Mouse (Mus musculus) MEL (cell line): ENCODE measurements around the gene Rab11fip4. TPM values are rescaled to one million over a fixed set of nuclear protein-coding genes. Genes with fewer than 3 reads are reported as not detected.

Experiments used
- DNase-seq: peaks from one replicate; pipeline ENCODE4 v3.0.0; 2011; ENCODE audit warnings: low read depth, low spot score
- H3K27ac ChIP-seq: 2 replicates; pipeline ENCODE4 v1.5.1; 2012; ENCODE audit warnings: low read depth, mild to moderate bottlenecking, control low read depth, low read length, moderate library complexity; ENCODE audit not compliant: control insufficient read depth
- H3K27me3 ChIP-seq, 2 experiments: fragments of 150-350 bp in 1 of 2; sonication (generic) in 1 of 2; 2 replicates each; pipeline ENCODE4 v1.6.1; 2012; ENCODE audit warnings: low read length in 2 of 2, mild to moderate bottlenecking in 2 of 2, improper control_type of control experiment in 1 of 2, moderate library complexity in 1 of 2; ENCODE audit not compliant: insufficient read depth in 2 of 2, control insufficient read depth in 1 of 2
- H3K36me3 ChIP-seq, 2 experiments: 2 replicates each; pipeline ENCODE4 v1.6.1; 2012 to 2014; ENCODE audit warnings: low read length in 2 of 2, improper control_type of control experiment in 1 of 2, inconsistent platforms in 1 of 2, mild to moderate bottlenecking in 1 of 2; ENCODE audit not compliant: insufficient read depth in 2 of 2, control insufficient read depth in 1 of 2
- H3K4me1 ChIP-seq, 2 experiments: fragments of 150-350 bp in 1 of 2; sonication (generic) in 1 of 2; 2 replicates each; pipeline ENCODE4 v1.6.1; 2012; ENCODE audit warnings: low read length in 2 of 2, improper control_type of control experiment in 1 of 2, mild to moderate bottlenecking in 1 of 2; ENCODE audit not compliant: insufficient read depth in 2 of 2, control insufficient read depth in 1 of 2
- H3K4me3 ChIP-seq, 2 experiments: fragments of 150-350 bp in 1 of 2; sonication (generic) in 1 of 2; 2 replicates each; pipeline ENCODE4 v1.5.1; 2012; ENCODE audit warnings: low read depth in 2 of 2, low read length in 2 of 2, mild to moderate bottlenecking in 2 of 2, moderate library complexity in 2 of 2, control low read depth in 1 of 2, improper control_type of control experiment in 1 of 2; ENCODE audit not compliant: control insufficient read depth in 1 of 2, insufficient read depth in 1 of 2
- H3K79me2 ChIP-seq: 2 replicates; pipeline ENCODE4 v1.6.1; 2012; ENCODE audit warnings: mild to moderate bottlenecking, low read length, moderate library complexity; ENCODE audit not compliant: control insufficient read depth, poor library complexity, insufficient read depth
- H3K9ac ChIP-seq: 2 replicates; pipeline ENCODE4 v1.6.1; 2012; ENCODE audit warnings: low read depth, mild to moderate bottlenecking, control low read depth, low read length, moderate library complexity; ENCODE audit not compliant: control insufficient read depth, poor library complexity, severe bottlenecking
- H3K9me3 ChIP-seq: fragments of 150-350 bp; sonication (generic); replicated peaks from 2 replicates; pipeline ENCODE4 v1.6.1; 2012; ENCODE audit warnings: mild to moderate bottlenecking, low read length, improper control_type of control experiment, moderate library complexity; ENCODE audit not compliant: insufficient read depth
- EP300 ChIP-seq, 2 experiments: IDR thresholded peaks; 2 replicates each; pipeline ENCODE4 v1.6.1; 2011; ENCODE audit warnings: improper control_type of control experiment in 2 of 2, low read length in 2 of 2, low read depth in 1 of 2, mild to moderate bottlenecking in 1 of 2
- GABPA ChIP-seq: IDR thresholded peaks from 2 replicates; pipeline ENCODE4 v1.6.1; 2012; ENCODE audit warnings: low read depth, mild to moderate bottlenecking, inconsistent platforms, low read length, improper control_type of control experiment, moderate library complexity
- GATA1 ChIP-seq: IDR thresholded peaks from 2 replicates; pipeline ENCODE4 v1.6.1; 2011; ENCODE audit warnings: low read depth, low read length, improper control_type of control experiment
- HCFC1 ChIP-seq: IDR thresholded peaks from 2 replicates; pipeline ENCODE4 v1.6.1; 2012; ENCODE audit warnings: low read depth, mild to moderate bottlenecking, inconsistent platforms, low read length, improper control_type of control experiment, moderate library complexity
- KAT2A ChIP-seq: conservative IDR thresholded peaks from 2 replicates; pipeline ENCODE4 v1.6.1; 2012; ENCODE audit warnings: low read depth, low read length, improper control_type of control experiment, inconsistent platforms
- MAX ChIP-seq: IDR thresholded peaks from 2 replicates; pipeline ENCODE4 v1.6.1; 2011; ENCODE audit warnings: low read length, improper control_type of control experiment
- MEF2A ChIP-seq: IDR thresholded peaks from 2 replicates; pipeline ENCODE4 v1.6.1; 2014; ENCODE audit warnings: low read depth, mild to moderate bottlenecking, inconsistent platforms, low read length, improper control_type of control experiment; ENCODE audit not compliant: poor library complexity, insufficient replicate concordance, severe bottlenecking; ENCODE audit errors: extremely low read depth
- MXI1 ChIP-seq: IDR thresholded peaks from 2 replicates; pipeline ENCODE4 v1.6.1; 2011; ENCODE audit warnings: mild to moderate bottlenecking, low read depth, low read length, improper control_type of control experiment
- MYB ChIP-seq: IDR thresholded peaks from 2 replicates; pipeline ENCODE4 v1.6.1; 2011; ENCODE audit warnings: mild to moderate bottlenecking, low read depth, low read length, improper control_type of control experiment
- MYC ChIP-seq: IDR thresholded peaks from 2 replicates; pipeline ENCODE4 v1.6.1; 2011; ENCODE audit warnings: low read depth, mild to moderate bottlenecking, low read length, improper control_type of control experiment, moderate library complexity
- NRF1 ChIP-seq: IDR thresholded peaks from 2 replicates; pipeline ENCODE4 v1.6.1; 2014; ENCODE audit warnings: low read depth, mild to moderate bottlenecking, inconsistent platforms, low read length, improper control_type of control experiment, moderate library complexity; ENCODE audit not compliant: poor library complexity, insufficient read depth, severe bottlenecking
- POLR2A ChIP-seq, 2 experiments: IDR thresholded peaks; 2 replicates each; pipeline ENCODE4 v1.6.1; 2011 to 2012; ENCODE audit warnings: low read length in 2 of 2, mild to moderate bottlenecking in 2 of 2, control low read depth in 1 of 2, improper control_type of control experiment in 1 of 2, low read depth in 1 of 2, moderate library complexity in 1 of 2; ENCODE audit not compliant: control insufficient read depth in 1 of 2, insufficient read depth in 1 of 2, poor library complexity in 1 of 2
- RAD21 ChIP-seq: IDR thresholded peaks from 2 replicates; pipeline ENCODE4 v1.6.1; 2011; ENCODE audit warnings: mild to moderate bottlenecking, low read depth, low read length, improper control_type of control experiment
- SIN3A ChIP-seq: IDR thresholded peaks from 2 replicates; pipeline ENCODE4 v1.6.1; 2012; ENCODE audit warnings: low read length, improper control_type of control experiment, inconsistent platforms
- SMC3 ChIP-seq: IDR thresholded peaks from 2 replicates; pipeline ENCODE4 v1.6.1; 2011; ENCODE audit warnings: low read depth, low read length, improper control_type of control experiment
- TAL1 ChIP-seq: IDR thresholded peaks from 2 replicates; pipeline ENCODE4 v1.6.1; 2012; ENCODE audit warnings: mild to moderate bottlenecking, inconsistent platforms, low read length, moderate library complexity, mixed read lengths
- TCF12 ChIP-seq: IDR thresholded peaks from 2 replicates; pipeline ENCODE4 v1.6.1; 2014; ENCODE audit warnings: low read depth, mild to moderate bottlenecking, inconsistent platforms, low read length, improper control_type of control experiment, moderate library complexity
- USF1 ChIP-seq: IDR thresholded peaks from 2 replicates; pipeline ENCODE4 v1.6.1; 2014; ENCODE audit warnings: low read depth, mild to moderate bottlenecking, inconsistent platforms, low read length, improper control_type of control experiment, moderate library complexity
- USF2 ChIP-seq, 2 experiments: IDR thresholded peaks; 2 replicates each; pipeline ENCODE4 v1.6.1; 2011 to 2012; ENCODE audit warnings: improper control_type of control experiment in 2 of 2, low read length in 2 of 2, borderline replicate concordance in 1 of 2, inconsistent platforms in 1 of 2, low read depth in 1 of 2, mild to moderate bottlenecking in 1 of 2; ENCODE audit not compliant: insufficient read depth in 1 of 2
- ZC3H11A ChIP-seq: IDR thresholded peaks from 2 replicates; pipeline ENCODE4 v1.6.1; 2012; ENCODE audit warnings: low read depth, mild to moderate bottlenecking, inconsistent platforms, low read length, improper control_type of control experiment
- ZKSCAN1 ChIP-seq: IDR thresholded peaks from 2 replicates; pipeline ENCODE4 v1.6.1; 2012; ENCODE audit warnings: low read depth, mild to moderate bottlenecking, inconsistent platforms, low read length, improper control_type of control experiment, moderate library complexity
- ZNF384 ChIP-seq: IDR thresholded peaks from 2 replicates; pipeline ENCODE4 v1.6.1; 2012; ENCODE audit warnings: low read depth, mild to moderate bottlenecking, inconsistent platforms, low read length, improper control_type of control experiment
- polyA plus RNA-seq, 2 experiments: library from polyadenylated mRNA; stranded (reverse) in 1 of 2; unstranded in 1 of 2; fragments of >175 nt in 1 of 2; fragments of >200 nt in 1 of 2; gene quantifications; 2 replicates each; pipeline versions ENCODE4 v1.2.1 to v1.2.4; 2012; ENCODE audit warnings: low replicate concordance in 2 of 2, low read depth in 1 of 2; ENCODE audit not compliant: insufficient read length in 2 of 2, insufficient read depth in 1 of 2, missing spikeins in 1 of 2
- total RNA-seq: library from RNA; depleted of rRNA; stranded (reverse); fragments of 300-350 nt; gene quantifications from 2 replicates; pipeline ENCODE4 v1.2.3, GENCODE M21; 2012

The Rab11fip4 gene
- total and polyA plus RNA-seq, 3 experiments = under 0.01 to 0.03 TPM; not detected in 1

DNA sequence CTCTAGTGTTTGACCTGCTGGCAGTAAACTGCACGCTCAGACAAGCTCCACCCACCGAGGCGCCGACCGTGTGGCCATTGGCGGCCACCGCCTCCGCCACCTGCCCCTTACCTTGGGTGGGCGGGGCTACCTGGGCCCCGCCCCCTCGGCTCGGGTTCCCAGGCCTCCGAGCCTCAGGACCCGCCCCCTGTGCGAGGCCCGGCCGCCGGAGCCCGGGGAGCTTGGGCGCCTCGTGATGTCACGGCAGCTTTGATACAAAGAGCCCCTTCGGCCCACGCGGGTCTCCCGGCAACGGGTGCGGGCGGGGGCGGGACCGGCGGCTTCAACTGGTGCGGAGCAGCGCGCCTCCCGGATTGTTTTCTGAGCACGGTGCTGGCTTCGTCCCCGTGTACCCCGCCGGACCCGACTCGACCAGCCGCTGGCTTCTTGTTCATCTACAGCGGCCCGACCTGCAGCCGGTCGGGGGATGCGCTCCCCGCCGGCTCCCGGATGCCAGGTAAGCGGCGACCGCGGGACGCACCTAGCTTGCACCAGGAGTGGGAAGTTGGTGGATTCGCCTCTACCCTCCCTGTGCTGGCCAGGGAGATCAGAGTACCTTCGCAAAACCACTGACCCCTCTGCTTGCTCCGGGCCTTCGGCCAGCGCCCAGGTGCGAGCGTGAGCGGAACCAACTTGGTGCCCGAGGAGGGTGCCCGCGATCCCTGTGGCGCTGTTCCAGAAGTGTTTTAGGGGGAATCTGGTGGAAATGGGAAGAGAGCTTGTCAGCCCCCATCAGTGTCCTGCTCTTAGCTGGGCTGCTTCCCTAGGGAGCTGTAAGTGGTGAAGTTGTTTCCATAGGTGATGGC lies 69.6 kb downstream of the Rab11fip4 start:
- no peaks in the 10 kb centered on the region for H3K36me3 ChIP-seq
- TF ChIP-seq MEF2A (no peak), HCFC1 (no peak), EP300 (IDR thresholded peaks at IDR 0.05; ENCODE audit: low read depth in 1 of 2, low read length in 2 of 2) (no peak), KAT2A (no peak), POLR2A (IDR thresholded peaks at IDR 0.05; ENCODE audit: control insufficient read depth in 1 of 2, insufficient read depth in 1 of 2, low read depth in 1 of 2, low read length in 2 of 2, poor library complexity in 1 of 2) (no peak), MYB (no peak), ZKSCAN1 (no peak), TAL1 (no peak), USF1 (no peak), MAX (no peak), SIN3A (no peak), MXI1 (no peak), ZC3H11A (no peak)
- peaks cover 2 to 3% of the 10 kb centered on the region in 2 experiments; a peak in 3 of 4 replicates for H3K27me3 ChIP-seq
- no peaks in the 10 kb centered on the region for H3K79me2 ChIP-seq
- H3K4me3 ChIP-seq = no peak overlapping the region
- no peaks in the 10 kb centered on the region for H3K9me3 ChIP-seq
- no peak for DNase-seq
- H3K27ac ChIP-seq = no peak overlapping the region
- H3K9ac ChIP-seq = no peak overlapping the region
- peaks cover 0 to 5% of the 10 kb centered on the region in 2 experiments; a peak in 2 of 4 replicates for H3K4me1 ChIP-seq

DNA sequence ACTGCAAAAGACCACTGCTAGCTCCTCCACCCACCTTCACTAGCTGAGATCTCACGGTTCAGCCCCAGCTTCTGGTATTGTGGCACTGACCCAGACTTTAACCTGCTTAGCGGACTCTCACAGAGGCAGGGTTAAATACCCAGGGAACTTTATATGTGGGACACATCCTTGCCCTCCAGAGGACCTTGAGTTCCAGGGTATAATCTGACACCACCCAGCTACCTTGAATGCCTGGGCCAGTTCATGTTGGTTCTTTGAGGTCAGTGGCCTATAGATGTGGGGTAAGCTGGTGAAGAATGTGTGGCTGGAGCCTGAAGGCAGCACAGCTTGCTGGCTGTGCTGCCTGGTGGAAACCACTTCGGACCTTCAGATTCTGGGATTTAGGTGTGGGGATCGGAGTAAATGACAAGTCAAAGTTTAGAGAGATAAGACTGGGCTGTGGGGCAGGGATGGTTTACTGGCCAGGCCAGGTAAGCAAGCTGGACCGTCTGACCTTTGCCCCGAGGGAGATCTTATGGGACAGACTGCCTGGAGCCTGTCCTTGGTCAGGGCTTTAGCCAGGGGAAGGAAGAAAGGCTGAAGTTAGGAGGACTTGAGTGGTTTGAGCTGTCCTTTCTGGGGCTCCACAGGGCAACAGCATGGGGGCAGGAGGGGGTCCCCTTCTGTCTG lies 71.0 kb downstream of the Rab11fip4 start:
- Histone ChIP-seq H3K4me1 (peaks cover 0 to 5% of the 10 kb centered on the region in 2 experiments; a peak in 2 of 4 replicates), H3K9me3 (no peaks in the 10 kb centered on the region), H3K9ac (no peak overlapping the region), H3K4me3 (no peak overlapping the region), H3K27me3 (peaks cover under 1 to 3% of the 10 kb centered on the region in 2 experiments; a peak in 3 of 4 replicates)
- no peak for TF ChIP-seq ZNF384
- TF ChIP-seq TAL1 = no peak
- no peak for TF ChIP-seq GABPA
- no peak for TF ChIP-seq MXI1
- no peak for TF ChIP-seq EP300 (IDR thresholded peaks at IDR 0.05; ENCODE audit: low read depth in 1 of 2, low read length in 2 of 2)
- TF ChIP-seq MYC = no peak
- no peak for TF ChIP-seq ZC3H11A
- no peak for TF ChIP-seq GATA1
- TF ChIP-seq KAT2A = no peak
- TF ChIP-seq TCF12 = no peak
- no peak for TF ChIP-seq RAD21
- no peak for TF ChIP-seq HCFC1
- no peak for TF ChIP-seq SMC3
- TF ChIP-seq ZKSCAN1 = no peak
- no peak for TF ChIP-seq NRF1
- TF ChIP-seq MEF2A = no peak
- TF ChIP-seq USF1 = no peak
- no peak for TF ChIP-seq SIN3A
- no peak for TF ChIP-seq USF2 (IDR thresholded peaks at IDR 0.05; ENCODE audit: borderline replicate concordance in 1 of 2, insufficient read depth in 1 of 2, low read depth in 1 of 2, low read length in 2 of 2)
- TF ChIP-seq POLR2A (IDR thresholded peaks at IDR 0.05; ENCODE audit: control insufficient read depth in 1 of 2, insufficient read depth in 1 of 2, low read depth in 1 of 2, low read length in 2 of 2, poor library complexity in 1 of 2) = no peak
- TF ChIP-seq, all 39 proteins: peak for 0
- Histone ChIP-seq H3K27ac (no peak overlapping the region), H3K79me2 (no peaks in the 10 kb centered on the region), H3K36me3 (no peaks in the 10 kb centered on the region)
- no peak for DNase-seq
